Mouse (Mus musculus): ENCODE measurements around the gene Macrod2.

DNA sequence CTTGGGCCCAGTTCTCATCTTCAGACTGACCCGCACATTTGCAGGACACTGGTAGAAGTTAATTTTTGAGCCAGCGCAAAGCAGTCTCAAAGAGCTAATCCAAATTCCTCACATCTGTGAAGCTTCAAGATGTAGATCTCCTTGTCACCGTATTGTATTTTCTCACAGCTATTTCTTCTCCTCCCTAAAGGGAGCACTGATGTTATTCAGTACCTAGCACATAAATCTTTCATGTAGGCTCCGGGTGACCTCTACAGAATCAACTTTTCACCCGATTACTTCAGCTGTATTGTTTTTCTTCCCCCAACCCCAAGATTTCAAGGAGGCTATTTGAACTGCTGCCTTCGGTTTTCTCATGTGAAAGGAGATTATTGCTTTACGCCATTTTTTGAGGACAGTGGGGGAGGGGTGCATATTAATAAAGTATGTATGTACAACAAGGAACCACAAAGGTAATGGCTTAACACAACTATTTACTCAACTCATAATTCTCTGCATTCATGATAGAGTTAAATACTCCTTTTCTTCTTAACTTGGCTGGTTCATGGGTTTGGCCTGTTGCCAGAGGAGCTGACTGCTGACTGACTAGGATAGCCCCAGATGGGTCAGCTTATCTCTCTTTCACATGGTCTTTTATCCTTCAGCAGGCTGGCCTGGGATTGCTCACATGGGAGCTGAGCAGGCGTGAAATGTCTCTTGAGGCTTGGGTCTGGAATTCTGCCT, 618.5 kb downstream of the Macrod2 start:
- TF ChIP-seq CTCF (IDR thresholded peaks at IDR 0.05; ENCODE audit: borderline replicate concordance, insufficient read depth, low read depth, low read length) (no peak), POLR2A (IDR thresholded peaks at IDR 0.05; ENCODE audit: borderline replicate concordance, insufficient read depth, low read length) (no peak)

Measured in cerebellum, adult 2 months (tissue).